Mouse (Mus musculus) ovary, adult 18-20 months (tissue): Measurements from ENCODE around the gene Batf.
A peak's percentile ranks its signal among the peaks of the same experiment; 100 is the strongest.

Experiments used
- DNase-seq: peaks from one replicate; pipeline ENCODE4 v3.0.0; 2022; ENCODE audit warnings: low spot score, mixed read lengths

The Batf gene

GRCm38 (mm10) chr12:85728181-85728580 is 41.7 kb downstream of the Batf start:
- DNase-seq: no peak

DNA sequence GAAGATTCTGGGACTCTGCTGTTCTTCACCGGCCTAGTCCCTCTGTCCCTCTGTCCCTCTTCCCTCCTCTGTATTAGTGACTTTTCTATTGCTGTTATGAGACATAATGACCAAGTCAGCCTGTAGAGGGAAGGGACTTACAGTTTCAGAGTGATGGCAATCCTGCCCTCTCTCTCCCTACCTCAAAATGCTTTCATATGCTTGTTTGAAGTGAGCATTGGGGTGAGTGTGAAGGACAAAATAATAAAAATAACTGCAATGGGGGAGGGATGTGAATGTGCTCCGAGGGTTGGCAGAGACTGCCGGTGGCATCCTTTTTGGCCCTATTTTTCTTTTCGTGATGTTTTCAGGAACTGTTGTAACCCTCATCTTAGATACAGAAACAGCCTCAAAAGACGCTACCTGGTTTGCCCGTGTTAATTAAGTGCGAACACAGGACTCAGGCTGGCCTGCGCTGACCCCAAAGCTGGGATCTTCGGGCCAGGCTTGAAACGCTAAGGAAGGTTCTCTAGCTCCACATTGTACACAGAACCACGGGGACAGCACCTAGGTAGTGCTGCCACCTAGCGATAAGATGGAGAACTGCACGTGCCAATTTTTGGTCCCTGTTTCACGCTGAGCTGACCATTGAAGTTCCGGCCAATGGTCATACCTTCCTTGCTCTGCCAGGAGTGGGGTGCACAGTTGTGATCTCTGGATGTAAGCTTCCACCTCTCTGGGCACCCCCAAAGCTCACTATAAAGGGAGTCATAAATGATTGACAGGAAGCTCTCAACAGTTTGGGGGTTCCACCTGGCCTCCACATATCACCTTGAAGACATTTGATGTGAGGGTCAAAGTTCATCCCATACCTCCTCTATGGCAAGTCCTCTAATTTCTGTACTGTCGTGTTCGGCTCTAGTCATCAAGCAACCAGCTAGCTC is 42.8 kb downstream of the Batf start:
- DNase-seq: no peak

DNA sequence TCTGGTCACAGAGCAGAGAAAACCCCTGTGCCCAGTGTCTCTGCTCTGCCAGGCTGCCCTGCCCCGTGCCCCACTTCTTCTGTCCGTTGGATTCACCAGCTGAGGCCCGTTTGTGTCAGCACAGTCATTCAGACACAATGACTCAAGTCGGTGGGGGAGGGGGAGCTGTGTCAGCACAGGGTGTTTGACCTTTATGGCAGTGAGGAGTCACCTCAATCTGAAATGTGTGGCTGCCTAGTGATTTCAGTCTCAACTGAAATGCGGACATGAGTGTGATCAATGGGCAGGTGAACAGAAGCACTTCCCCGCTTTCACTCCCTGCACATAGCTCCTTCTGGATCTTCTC is 43.4 kb downstream of the Batf start:
- no peak for DNase-seq

DNA sequence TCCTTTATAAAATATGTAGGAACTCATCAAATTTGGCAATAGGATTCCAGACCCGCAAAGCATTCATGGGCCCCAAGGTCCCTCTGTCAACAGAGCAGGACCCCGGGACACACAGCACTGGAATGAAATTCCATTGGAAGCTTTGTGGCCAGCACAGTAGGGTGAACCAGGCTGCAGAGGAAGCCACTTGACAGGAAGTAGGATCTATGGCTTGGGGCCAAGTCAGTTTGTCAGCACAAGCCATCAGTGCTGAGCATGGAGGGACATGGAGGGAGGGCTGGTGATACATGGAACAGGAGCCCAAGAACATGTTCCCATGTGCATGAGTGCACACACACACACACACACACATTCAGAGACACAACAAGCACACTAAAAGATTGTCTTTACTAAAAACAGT is 49.7 kb downstream of the Batf start:
- no peak for DNase-seq

- no peak for DNase-seq
These were observed 50.5 kb downstream of the Batf start for GRCm38 (mm10) chr12:85736960-85737359.

- peak; percentile 77 for DNase-seq
These were observed 59.6 kb downstream of the Batf start, which contains the start of gene Flvcr2 for GRCm38 (mm10) chr12:85745827-85746695. Flvcr2 (plus strand) TSS chr12:85746539.

DNA sequence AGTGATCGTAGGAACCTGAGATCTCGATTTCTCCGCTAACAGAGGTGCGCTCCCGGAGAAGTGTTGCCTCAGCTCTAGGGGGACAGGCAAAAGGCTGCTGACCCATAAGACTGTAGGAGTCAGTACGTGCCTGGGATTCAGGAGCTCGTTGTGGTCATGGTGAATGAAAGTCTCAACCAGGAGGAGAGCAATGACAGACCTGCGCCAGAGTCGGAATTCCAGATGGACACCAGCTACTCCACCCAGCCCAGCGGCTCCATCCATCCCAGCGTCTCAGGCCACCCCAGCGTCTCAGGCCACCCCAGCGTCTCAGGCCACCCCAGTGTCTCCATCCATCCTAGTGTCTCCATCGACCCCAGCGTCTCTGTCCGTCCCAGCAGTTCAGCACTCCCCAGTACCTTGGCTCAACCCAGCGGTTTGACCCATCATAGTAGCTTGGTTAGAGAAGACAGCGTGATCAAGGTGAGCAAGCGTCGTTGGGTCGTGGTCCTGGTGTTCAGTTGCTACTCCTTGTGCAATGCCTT is 60.3 kb downstream of the Batf start:
- no peak for DNase-seq

- DNase-seq: no peak
These were observed 60.9 kb downstream of the Batf start for GRCm38 (mm10) chr12:85747343-85747742.

- DNase-seq: no peak
These were observed 63.4 kb downstream of the Batf start for GRCm38 (mm10) chr12:85749861-85750260.

DNA sequence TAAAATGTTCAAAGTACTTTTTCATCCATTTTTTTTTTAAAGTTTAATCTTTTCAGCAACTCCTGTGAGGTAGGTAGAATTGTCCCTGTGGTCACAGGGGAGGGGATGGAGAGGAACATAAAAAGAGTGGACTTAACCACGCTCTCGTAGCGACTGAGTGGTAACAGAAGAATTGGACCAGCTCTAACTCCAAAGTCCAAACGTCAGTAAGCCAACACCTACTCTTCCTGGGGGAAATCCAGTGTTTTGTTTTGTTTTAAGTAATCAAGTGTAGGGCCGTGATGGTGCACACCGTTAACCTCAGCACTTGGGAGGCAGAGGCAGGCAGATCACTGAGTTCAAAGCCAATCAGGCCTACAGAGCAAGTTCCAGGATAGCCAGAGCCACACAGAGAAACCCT is 65.6 kb downstream of the Batf start:
- no peak for DNase-seq

GRCm38 (mm10) chr12:85753223-85753622 is 66.8 kb downstream of the Batf start:
- DNase-seq: no peak

GRCm38 (mm10) chr12:85754611-85755265 is 68.3 kb downstream of the Batf start:
- DNase-seq: no peak

GRCm38 (mm10) chr12:85756455-85756854 is 70.0 kb downstream of the Batf start:
- DNase-seq: no peak

GRCm38 (mm10) chr12:85757074-85757473 is 70.6 kb downstream of the Batf start:
- no peak for DNase-seq
